In the genomic region with DNA sequence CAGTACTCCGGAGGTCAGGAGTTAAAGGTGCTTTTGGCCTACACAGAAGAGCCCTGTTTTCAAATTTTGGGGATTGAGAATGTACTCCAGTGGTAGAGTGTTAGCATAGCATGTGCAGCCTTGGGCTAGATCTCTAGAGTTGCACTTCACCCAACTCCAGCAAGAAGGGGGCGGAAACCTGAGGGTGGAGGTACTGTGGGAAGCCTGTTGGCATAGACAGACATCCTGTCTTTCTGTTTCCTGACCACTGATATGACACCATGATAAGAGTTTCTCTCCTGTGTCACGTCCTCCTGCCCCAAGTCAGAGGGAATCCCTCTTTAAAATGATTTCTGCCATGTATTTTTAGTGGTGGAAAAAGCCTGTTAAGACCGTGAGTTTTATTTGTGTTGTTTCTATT, we compare ENCODE assay signal across 10 mouse cellular contexts. TPM values are rescaled to one million over a fixed set of nuclear protein-coding genes. Genes with fewer than 3 reads are reported as not detected.
DNase-seq lines count a peak whose midpoint lies in the region; ATAC-seq and TF ChIP-seq lines count a peak whose summit lies in the region.
"Had no signal": no experiment of that assay in that cellular context is flagged by ENCODE, and none has a peak within 500 bp of the region (broad histone marks: within the 10 kb centered on the region; RNA-seq: fewer than 3 reads in every experiment).

No protein-coding gene starts in this region.

- no peak for TF ChIP-seq POLR2A in MEL (IDR thresholded peaks at IDR 0.05; ENCODE audit: control insufficient read depth in 1 of 2, insufficient read depth in 1 of 2, low read depth in 1 of 2, low read length in 2 of 2, poor library complexity in 1 of 2)

- H3K4me3 ChIP-seq in gastrocnemius, adult 2 months = no peak overlapping the region
- no peak overlapping the region for H3K4me3 ChIP-seq in MEL (ENCODE audit: control insufficient read depth in 1 of 2, insufficient read depth in 1 of 2, low read depth in 2 of 2, low read length in 2 of 2)
- H3K4me3 ChIP-seq: neural tube, embryonic 15.5 days had no signal

- H3K9ac ChIP-seq in MEL (ENCODE audit: control insufficient read depth, low read depth, low read length, poor library complexity, severe bottlenecking) = no peak overlapping the region; the same call in 1 of the 2 replicates
- H3K9ac ChIP-seq: neural tube, embryonic 15.5 days had no signal

- H3K27ac ChIP-seq in gastrocnemius, adult 2 months = peak overlapping the region; percentile 25; the same call in 1 of the 2 replicates
- peak overlapping the region; percentile 48 for H3K27ac ChIP-seq in MEL (ENCODE audit: control insufficient read depth, low read depth, low read length)
- H3K27ac ChIP-seq: neural tube, embryonic 15.5 days had no signal

- no peak for DNase-seq in gastrocnemius, adult 2 months
- DNase-seq in gastrocnemius, postnatal 10 days = no peak
- DNase-seq in MEL (ENCODE audit: low read depth, low spot score) = peak; percentile 75
- DNase-seq in kidney, postnatal 10 days = peak; percentile 21
- no peak for DNase-seq in cerebellum, adult 11-12 months
- no peak for DNase-seq in testis, postnatal 14 days (ENCODE audit: low spot score)
- no peak for DNase-seq in cerebellum, postnatal 4 days (ENCODE audit: low spot score in 2 of 2)
- DNase-seq: cerebellum, adult 18-20 months had no signal

- TF ChIP-seq RAD21 in MEL (IDR thresholded peaks at IDR 0.05; ENCODE audit: low read depth, low read length) = no peak

- intact Hi-C loops in gastrocnemius, adult 2 months (cut with DNase I) = no loop called here

- H3K9me3 ChIP-seq in MEL (replicated peaks; ENCODE audit: insufficient read depth, low read length) = no peaks in the 10 kb centered on the region
- H3K9me3 ChIP-seq: neural tube, embryonic 15.5 days had no signal

- TF ChIP-seq CTCF in gastrocnemius, adult 2 months (IDR thresholded peaks at IDR 0.05) = no peak
- TF ChIP-seq CTCF in MEL (IDR thresholded peaks at IDR 0.05 in 2 of 3, conservative IDR thresholded peaks at IDR 0.05 in 1 of 3; ENCODE audit: control insufficient read depth in 1 of 3, insufficient read depth in 1 of 3, low read depth in 2 of 3, low read length in 3 of 3, poor library complexity in 1 of 3, severe bottlenecking in 1 of 3) = no peak

- H3K27me3 ChIP-seq in MEL (ENCODE audit: control insufficient read depth in 1 of 2, insufficient read depth in 2 of 2, low read length in 2 of 2) = no peaks in the 10 kb centered on the region
- H3K27me3 ChIP-seq: neural tube, embryonic 15.5 days had no signal

- peaks cover 9% of the 10 kb centered on the region for H3K79me2 ChIP-seq in MEL (ENCODE audit: control insufficient read depth, insufficient read depth, low read length, poor library complexity)

- H3K36me3 ChIP-seq in MEL (ENCODE audit: control insufficient read depth in 1 of 2, insufficient read depth in 2 of 2, low read length in 2 of 2) = peaks cover 0 to 39% of the 10 kb centered on the region in 2 experiments; a peak in 2 of 4 replicates
- H3K36me3 ChIP-seq: neural tube, embryonic 15.5 days had no signal

- TF ChIP-seq EP300 in MEL (IDR thresholded peaks at IDR 0.05; ENCODE audit: low read depth in 1 of 2, low read length in 2 of 2) = peak; percentile 51 to 67

- peak; percentile 47; the same call in 1 of the 2 replicates for ATAC-seq in monocyte, adult 5-6 weeks (replicated peaks; ENCODE audit: insufficient number of reproducible peaks, low FRiP score, low TSS enrichment, poor library complexity, severe bottlenecking)

- H3K4me1 ChIP-seq in MEL (ENCODE audit: control insufficient read depth in 1 of 2, insufficient read depth in 2 of 2, low read length in 2 of 2) = peaks cover 21 to 34% of the 10 kb centered on the region in 2 experiments
- H3K4me1 ChIP-seq: neural tube, embryonic 15.5 days had no signal

TF ChIP-seq in MEL, 35 proteins besides CTCF, POLR2A, EP300 and RAD21:
- TF ChIP-seq RCOR1 (IDR thresholded peaks at IDR 0.05; ENCODE audit: low read depth, low read length) (no peak), JUND (IDR thresholded peaks at IDR 0.05; ENCODE audit: low read depth, low read length) (no peak), ETS1 (IDR thresholded peaks at IDR 0.05; ENCODE audit: low read depth, low read length) (peak; percentile 69), TCF12 (IDR thresholded peaks at IDR 0.05; ENCODE audit: low read depth, low read length) (0 out of 2 replicates have a peak, but pooled peaks have one; percentile 6), SIN3A (IDR thresholded peaks at IDR 0.05; ENCODE audit: low read length) (peak; percentile 64), GATA1 (IDR thresholded peaks at IDR 0.05; ENCODE audit: low read depth, low read length) (peak; percentile 80), ZC3H11A (IDR thresholded peaks at IDR 0.05; ENCODE audit: low read depth, low read length) (no peak)

RNA-seq across cellular contexts. Expression of a gene that starts 33.7 kb away (rescaled TPM):
- 10 to 100 TPM; 12.1 to 27.7 TPM for total RNA-seq in gastrocnemius, adult 2 months (2021)
- total RNA-seq in gastrocnemius, postnatal 10 days (2021) = 10 to 100 TPM; 46.0 to 50.9 TPM
- 13.9 and 14.5 TPM in 2 replicates for total RNA-seq in MEL (2012; rRNA removed)
- 10 to 100 TPM in 1 of 2 experiments, not detected in 1; 11.8 TPM for polyA plus RNA-seq in MEL (2012; ENCODE audit: insufficient read depth in 1 of 2, insufficient read length in 2 of 2, low read depth in 1 of 2, low replicate concordance in 2 of 2, missing spikeins in 1 of 2)
- total RNA-seq in monocyte, adult 5-6 weeks (2017) = 48.2 to 60.5 TPM (median 53.6 TPM) in 3 replicates

Comparison
In these comparisons a context has a peak if more than half of its experiments do, and no peak if none do; other contexts are left out.
1. DNase-seq: peak in MEL (single experiment) and kidney, postnatal 10 days (single experiment); none in gastrocnemius, adult 2 months (single experiment), gastrocnemius, postnatal 10 days (single experiment), cerebellum, adult 11-12 months (single experiment), testis, postnatal 14 days (single experiment) and cerebellum, postnatal 4 days (0 of 2).